Mouse (Mus musculus) retina, adult 2 months (tissue): ENCODE data around the gene Slc13a2.

Experiments used
- DNase-seq: peaks from one replicate; pipeline ENCODE4 v3.0.0-alpha.2; 2012; ENCODE audit warnings: low read depth, low spot score

Gene Slc13a2

DNA sequence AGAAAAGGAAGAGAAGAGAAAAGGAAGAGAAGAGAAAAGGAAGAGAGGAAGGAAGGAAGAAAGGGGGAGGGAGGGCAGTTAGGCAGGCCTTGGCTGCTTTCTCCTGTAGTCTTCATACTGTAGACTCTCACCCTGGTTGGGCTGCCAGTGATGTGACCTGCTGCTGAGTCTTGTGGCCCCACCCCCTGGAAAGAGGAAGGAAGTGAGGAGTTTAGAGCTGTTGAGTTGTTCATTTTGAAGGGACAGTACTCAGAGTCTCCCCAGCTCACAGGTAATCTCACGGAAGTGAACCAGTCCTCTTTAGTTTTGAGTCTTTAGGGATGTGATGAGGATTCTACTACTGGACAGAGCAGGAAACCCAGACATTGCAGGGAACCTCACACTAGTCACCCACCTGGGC is 68.9 kb downstream of the Slc13a2 start:
- DNase-seq: no peak

DNA sequence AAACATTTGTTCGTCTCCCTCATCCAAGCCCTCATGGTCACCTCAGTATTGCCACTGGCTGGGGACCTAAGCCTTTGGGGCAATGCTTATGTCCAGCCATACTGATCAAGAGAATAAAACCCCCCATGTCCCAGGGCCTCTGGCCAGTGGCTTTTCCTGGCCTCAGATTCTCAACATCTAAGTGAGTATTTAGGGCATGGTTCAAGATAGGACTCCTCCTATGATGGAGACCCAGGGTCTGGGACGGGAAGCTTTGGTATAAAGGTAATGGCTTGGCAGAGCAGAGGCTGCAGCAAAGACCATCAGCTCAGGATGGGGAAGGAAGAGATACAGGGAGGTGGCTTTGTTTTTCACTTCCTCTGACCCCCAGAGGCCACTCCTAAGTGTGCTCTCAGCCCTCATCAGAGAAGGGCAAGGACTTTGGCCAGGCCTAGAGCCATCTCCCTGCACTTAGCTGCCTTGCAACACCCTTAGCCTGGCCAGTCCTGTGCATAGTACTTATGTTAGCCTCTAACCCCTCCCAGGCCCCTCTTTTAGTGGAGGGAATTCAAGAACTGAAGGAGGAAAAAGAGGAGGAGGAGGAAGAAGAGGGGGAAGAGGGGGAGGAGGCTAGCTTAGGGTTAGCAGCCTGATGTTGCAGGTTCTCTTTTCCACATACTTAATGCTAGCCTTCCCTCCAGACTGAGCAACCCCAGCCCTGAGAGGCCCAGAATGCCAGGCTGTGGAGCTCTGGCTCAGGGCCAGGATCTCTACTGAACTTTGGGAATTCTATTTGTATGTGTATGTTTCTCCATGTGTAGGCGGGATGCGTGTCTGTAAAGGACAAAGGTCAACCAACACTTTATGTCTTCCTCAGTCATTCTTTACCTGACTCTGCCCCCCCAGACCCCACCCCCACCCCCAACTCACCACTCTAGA is 72.3 kb downstream of the Slc13a2 start:
- no peak for DNase-seq

DNA sequence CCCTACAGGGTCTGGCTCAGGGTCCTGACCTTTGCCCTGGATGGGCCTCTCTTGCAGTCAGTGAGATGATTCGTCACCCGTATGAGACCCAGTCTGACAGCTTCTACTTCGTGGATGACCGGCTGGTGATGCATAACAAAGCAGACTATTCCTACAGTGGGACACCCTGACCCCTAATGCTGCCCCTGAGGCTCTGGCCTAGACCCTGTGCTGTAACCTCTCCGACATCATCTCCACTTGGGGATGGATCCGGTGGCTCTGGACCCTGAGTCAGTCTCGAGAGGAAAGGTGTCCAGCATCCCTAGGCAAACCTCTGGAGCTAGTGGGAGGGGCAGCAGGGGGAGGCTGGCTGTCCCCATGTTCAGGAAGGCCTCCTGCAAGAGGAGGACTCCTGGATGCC is 73.5 kb downstream of the Slc13a2 start:
- DNase-seq: no peak

DNA sequence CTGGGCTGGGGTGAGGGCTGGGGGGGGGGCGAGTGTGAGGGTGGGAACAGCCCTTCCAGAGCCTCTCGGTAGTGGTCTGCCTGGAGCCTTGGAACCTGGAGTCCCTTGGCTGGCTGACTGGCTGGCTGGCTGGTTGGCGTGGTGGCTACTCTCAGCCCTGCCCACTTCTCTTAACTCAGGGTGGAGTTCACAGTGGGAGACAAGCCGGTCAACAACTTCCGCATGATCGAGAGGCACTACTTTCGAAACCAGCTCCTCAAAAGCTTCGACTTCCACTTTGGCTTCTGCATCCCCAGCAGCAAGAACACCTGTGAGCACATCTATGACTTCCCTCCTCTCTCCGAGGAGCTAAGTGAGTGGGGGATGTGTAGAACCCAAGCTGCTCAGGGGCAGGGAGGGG is 74.1 kb downstream of the Slc13a2 start:
- DNase-seq: no peak
